ENCODE assay signal across 28 mouse cellular contexts in the genomic region with DNA sequence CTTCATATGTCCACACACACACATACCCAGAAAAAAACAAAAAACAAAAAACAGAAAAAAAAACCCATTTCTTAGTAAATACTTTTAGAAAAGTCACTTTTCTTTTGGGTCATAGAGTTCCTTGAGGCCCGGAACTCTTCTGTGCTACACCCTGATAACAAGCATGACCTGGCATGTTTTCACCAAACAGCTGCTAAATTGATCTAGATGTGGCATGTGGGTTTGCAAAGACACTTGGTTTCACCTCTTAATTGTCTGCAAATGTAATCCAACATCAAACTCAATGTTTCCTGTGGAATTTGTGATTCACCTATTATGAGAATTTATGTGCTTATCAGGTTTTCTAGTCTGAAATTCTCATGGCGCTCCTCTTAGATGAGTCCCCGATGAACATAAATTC.
DNase-seq lines count a peak whose midpoint lies in the region; ATAC-seq and TF ChIP-seq lines count a peak whose summit lies in the region.
"Had no signal": no experiment of that assay in that cellular context is flagged by ENCODE, and none has a peak within 500 bp of the region (broad histone marks: within the 10 kb centered on the region; RNA-seq: fewer than 3 reads in every experiment).

No protein-coding gene starts in this region.

- TF ChIP-seq EP300 in MEL (IDR thresholded peaks at IDR 0.05; ENCODE audit: low read depth in 1 of 2, low read length in 2 of 2): peak; percentile 64 to 71

- H3K27me3 ChIP-seq in liver, embryonic 12.5 days (replicated peaks): no peaks in the 10 kb centered on the region
- H3K27me3 ChIP-seq in MEL (ENCODE audit: control insufficient read depth in 1 of 2, insufficient read depth in 2 of 2, low read length in 2 of 2): no peaks in the 10 kb centered on the region
- no peaks in the 10 kb centered on the region for H3K27me3 ChIP-seq in forebrain, embryonic 11.5 days (ENCODE audit: control insufficient read depth, insufficient read depth, low read length)
- H3K27me3 ChIP-seq in hindbrain, postnatal 0 days (ENCODE audit: insufficient read depth, low read length): no peaks in the 10 kb centered on the region
- H3K27me3 ChIP-seq: CH12.LX; embryonic facial prominence, embryonic 12.5 days; forebrain, embryonic 13.5 days; forebrain, embryonic 15.5 days; Patski had no signal

- H3K36me3 ChIP-seq in liver, embryonic 12.5 days: no peaks in the 10 kb centered on the region
- H3K36me3 ChIP-seq in MEL (ENCODE audit: control insufficient read depth in 1 of 2, insufficient read depth in 2 of 2, low read length in 2 of 2): peaks cover 0 to 14% of the 10 kb centered on the region in 2 experiments; a peak in 2 of 4 replicates
- H3K36me3 ChIP-seq in forebrain, embryonic 11.5 days (ENCODE audit: control insufficient read depth, insufficient read depth, low read length): no peaks in the 10 kb centered on the region
- H3K36me3 ChIP-seq in hindbrain, postnatal 0 days (ENCODE audit: insufficient read depth, low read length): no peaks in the 10 kb centered on the region
- H3K36me3 ChIP-seq: embryonic facial prominence, embryonic 10.5 days; embryonic facial prominence, embryonic 12.5 days; forebrain, embryonic 15.5 days; G1E had no signal

- no peak for DNase-seq in liver
- DNase-seq in MEL (ENCODE audit: low read depth, low spot score): peak; percentile 64
- no peak for DNase-seq in forebrain, embryonic 11.5 days (ENCODE audit: low spot score)
- no peak for DNase-seq in hindbrain, postnatal 0 days (ENCODE audit: low spot score)
- no peak for DNase-seq in right cerebral cortex, postnatal 14 days
- DNase-seq: adrenal gland, adult 2 months; adrenal gland, postnatal 10 days; adrenal gland, postnatal 25 days; B cell, adult 2 months; cerebellum, adult 11 months; cerebellum, adult 18-20 months; cerebellum, adult 8-10 months; cerebellum, adult 9-11 months; cerebellum, postnatal 14 days; cerebellum, postnatal 36 days; forebrain, postnatal 0 days had no signal

- H3K4me1 ChIP-seq in liver, embryonic 12.5 days: no peaks in the 10 kb centered on the region; the same call in 1 of the 2 replicates
- peaks cover 9 to 12% of the 10 kb centered on the region in 2 experiments for H3K4me1 ChIP-seq in MEL (ENCODE audit: control insufficient read depth in 1 of 2, insufficient read depth in 2 of 2, low read length in 2 of 2)
- no peaks in the 10 kb centered on the region for H3K4me1 ChIP-seq in forebrain, embryonic 11.5 days (replicated peaks; ENCODE audit: control insufficient read depth, insufficient read depth, low read length)
- no peaks in the 10 kb centered on the region for H3K4me1 ChIP-seq in hindbrain, postnatal 0 days (ENCODE audit: insufficient read depth, low read length)
- H3K4me1 ChIP-seq: embryonic facial prominence, embryonic 10.5 days; embryonic facial prominence, embryonic 12.5 days; forebrain, embryonic 13.5 days; forebrain, embryonic 15.5 days had no signal

- no peaks in the 10 kb centered on the region for H3K9me3 ChIP-seq in liver, embryonic 12.5 days (replicated peaks)
- H3K9me3 ChIP-seq in MEL (replicated peaks; ENCODE audit: insufficient read depth, low read length): no peaks in the 10 kb centered on the region
- no peaks in the 10 kb centered on the region for H3K9me3 ChIP-seq in forebrain, embryonic 11.5 days (ENCODE audit: control insufficient read depth, low read length)
- no peaks in the 10 kb centered on the region for H3K9me3 ChIP-seq in hindbrain, postnatal 0 days (ENCODE audit: low read length)
- H3K9me3 ChIP-seq: embryonic facial prominence, embryonic 10.5 days; embryonic facial prominence, embryonic 12.5 days; forebrain, embryonic 13.5 days; forebrain, embryonic 15.5 days; G1E had no signal

- no peaks in the 10 kb centered on the region for H3K79me2 ChIP-seq in MEL (ENCODE audit: control insufficient read depth, insufficient read depth, low read length, poor library complexity)

- no peak for TF ChIP-seq CTCF in MEL (IDR thresholded peaks at IDR 0.05 in 2 of 3, conservative IDR thresholded peaks at IDR 0.05 in 1 of 3; ENCODE audit: control insufficient read depth in 1 of 3, insufficient read depth in 1 of 3, low read depth in 2 of 3, low read length in 3 of 3, poor library complexity in 1 of 3, severe bottlenecking in 1 of 3)
- no peak for TF ChIP-seq CTCF in hindbrain, postnatal 0 days (IDR thresholded peaks at IDR 0.05; ENCODE audit: low read depth)

- 0 out of 2 replicates have a peak, but pooled peaks have one; percentile 52 for ATAC-seq in liver, embryonic 12.5 days
- peak; percentile 81 for ATAC-seq in common myeloid progenitor, adult 5-6 weeks (replicated peaks; ENCODE audit: low read depth, poor library complexity, severe bottlenecking)
- peak; percentile 80 for ATAC-seq in megakaryocyte-erythroid progenitor cell, adult 5-6 weeks (replicated peaks; ENCODE audit: low FRiP score, low TSS enrichment, poor library complexity, severe bottlenecking)
- no peak for ATAC-seq in forebrain, embryonic 11.5 days (replicated peaks; ENCODE audit: low FRiP score)
- no peak for ATAC-seq in hindbrain, postnatal 0 days
- ATAC-seq: activated CD4-positive, CD25-positive, alpha-beta regulatory T cell, adult 4 months; CD4-positive, CD25-positive, alpha-beta regulatory T cell, adult 4 months; forebrain, embryonic 13.5 days; forebrain, embryonic 15.5 days; forebrain, postnatal 0 days; Patski had no signal

- no peak overlapping the region for H3K9ac ChIP-seq in liver, embryonic 12.5 days
- H3K9ac ChIP-seq in MEL (ENCODE audit: control insufficient read depth, low read depth, low read length, poor library complexity, severe bottlenecking): no peak overlapping the region
- H3K9ac ChIP-seq in forebrain, embryonic 11.5 days (ENCODE audit: low read length): no peak overlapping the region
- no peak overlapping the region for H3K9ac ChIP-seq in hindbrain, postnatal 0 days (replicated peaks; ENCODE audit: low read length)
- H3K9ac ChIP-seq: embryonic facial prominence, embryonic 12.5 days; forebrain, embryonic 13.5 days; forebrain, embryonic 15.5 days; forebrain, postnatal 0 days had no signal

- H3K4me3 ChIP-seq in liver, embryonic 12.5 days: no peak overlapping the region
- no peak overlapping the region for H3K4me3 ChIP-seq in MEL (ENCODE audit: control insufficient read depth in 1 of 2, insufficient read depth in 1 of 2, low read depth in 2 of 2, low read length in 2 of 2)
- H3K4me3 ChIP-seq in forebrain, embryonic 11.5 days (ENCODE audit: low read depth, low read length): no peak overlapping the region
- H3K4me3 ChIP-seq in hindbrain, postnatal 0 days (ENCODE audit: low read length): no peak overlapping the region
- H3K4me3 ChIP-seq: embryonic facial prominence, embryonic 10.5 days; embryonic facial prominence, embryonic 12.5 days; forebrain, embryonic 13.5 days; forebrain, embryonic 15.5 days had no signal

- H3K27ac ChIP-seq in liver, embryonic 12.5 days: no peak overlapping the region
- H3K27ac ChIP-seq in MEL (ENCODE audit: control insufficient read depth, low read depth, low read length): no peak overlapping the region
- no peak overlapping the region for H3K27ac ChIP-seq in forebrain, embryonic 11.5 days (ENCODE audit: low read depth, low read length)
- H3K27ac ChIP-seq in hindbrain, postnatal 0 days: no peak overlapping the region
- H3K27ac ChIP-seq: embryonic facial prominence, embryonic 10.5 days; embryonic facial prominence, embryonic 12.5 days; forebrain, embryonic 13.5 days; forebrain, embryonic 15.5 days had no signal

- no peak for TF ChIP-seq RAD21 in MEL (IDR thresholded peaks at IDR 0.05; ENCODE audit: low read depth, low read length)

- TF ChIP-seq POLR2A in MEL (IDR thresholded peaks at IDR 0.05; ENCODE audit: control insufficient read depth in 1 of 2, insufficient read depth in 1 of 2, low read depth in 1 of 2, low read length in 2 of 2, poor library complexity in 1 of 2): no peak

- no peak overlapping the region for H3K4me2 ChIP-seq in liver, embryonic 12.5 days
- H3K4me2 ChIP-seq in forebrain, embryonic 11.5 days (ENCODE audit: low read depth, low read length, severe bottlenecking): no peak overlapping the region
- H3K4me2 ChIP-seq in hindbrain, postnatal 0 days (ENCODE audit: low read depth, low read length): no peak overlapping the region
- H3K4me2 ChIP-seq: embryonic facial prominence, embryonic 12.5 days; forebrain, embryonic 13.5 days; forebrain, embryonic 15.5 days had no signal

- 57% methylated on average over 3 of the region's 3 CpGs for WGBS in liver, embryonic 12.5 days (ENCODE audit: insufficient replicate concordance)
- WGBS in forebrain, embryonic 11.5 days: 94% methylated on average over 3 of the region's 3 CpGs
- WGBS in hindbrain, postnatal 0 days: 92% methylated on average over 3 of the region's 3 CpGs

TF ChIP-seq in MEL, 35 proteins besides CTCF, POLR2A, EP300 and RAD21 (continues in another document):
- TF ChIP-seq TAL1 (IDR thresholded peaks at IDR 0.05; ENCODE audit: low read length) (no peak), SIN3A (IDR thresholded peaks at IDR 0.05; ENCODE audit: low read length) (peak; percentile 69), ZNF384 (IDR thresholded peaks at IDR 0.05; ENCODE audit: low read depth, low read length) (peak; percentile 48; the same call in 1 of the 2 replicates), USF1 (IDR thresholded peaks at IDR 0.05; ENCODE audit: low read depth, low read length) (0 out of 2 replicates have a peak, but pooled peaks have one; percentile 5), NELFE (IDR thresholded peaks at IDR 0.05; ENCODE audit: low read depth, low read length) (no peak), GATA1 (IDR thresholded peaks at IDR 0.05; ENCODE audit: low read depth, low read length) (peak; percentile 48; the same call in 1 of the 2 replicates), USF2 (IDR thresholded peaks at IDR 0.05; ENCODE audit: borderline replicate concordance in 1 of 2, insufficient read depth in 1 of 2, low read depth in 1 of 2, low read length in 2 of 2) (no peak), BHLHE40 (IDR thresholded peaks at IDR 0.05; ENCODE audit: borderline replicate concordance, low read depth, low read length) (peak; percentile 37; the same call in 1 of the 2 replicates), KAT2A (conservative IDR thresholded peaks at IDR 0.05; ENCODE audit: low read depth, low read length) (0 out of 2 replicates have a peak, but pooled peaks have one; percentile 21), ZKSCAN1 (IDR thresholded peaks at IDR 0.05; ENCODE audit: low read depth, low read length) (no peak), MAFK (IDR thresholded peaks at IDR 0.05; ENCODE audit: borderline replicate concordance, low read depth, low read length) (0 out of 2 replicates have a peak, but pooled peaks have one; percentile 17), POLR2AphosphoS5 (IDR thresholded peaks at IDR 0.05; ENCODE audit: borderline replicate concordance, low read depth, low read length) (no peak), TCF12 (IDR thresholded peaks at IDR 0.05; ENCODE audit: low read depth, low read length) (peak; percentile 37; the same call in 1 of the 2 replicates), MAZ (IDR thresholded peaks at IDR 0.05; ENCODE audit: low read depth, low read length) (no peak), CHD2 (IDR thresholded peaks at IDR 0.05; ENCODE audit: low read length) (no peak), SMC3 (IDR thresholded peaks at IDR 0.05; ENCODE audit: low read depth, low read length) (peak; percentile 16; the same call in 1 of the 2 replicates), ETS1 (IDR thresholded peaks at IDR 0.05; ENCODE audit: low read depth, low read length) (peak; percentile 93)

Comparison
In these comparisons a context has a peak if more than half of its experiments do, and no peak if none do; other contexts are left out.
1. ATAC-seq: peak in liver, embryonic 12.5 days (single experiment), common myeloid progenitor, adult 5-6 weeks (single experiment) and megakaryocyte-erythroid progenitor cell, adult 5-6 weeks (single experiment); none in forebrain, embryonic 11.5 days (single experiment) and hindbrain, postnatal 0 days (single experiment).